Mouse (Mus musculus) stomach, embryonic 15.5 days (tissue): Measurements from ENCODE around the gene Adcy3. TPM values are rescaled to one million over a fixed set of nuclear protein-coding genes. Genes with fewer than 3 reads are reported as not detected.
A peak's percentile ranks its signal among the peaks of the same experiment; 100 is the strongest.

Experiments
- ATAC-seq: fragments of 200-750 bp; cut with Nextera tagmentation; 2 replicates; pipeline ENCODE4 v1.8.0; 2017; ENCODE audit warnings: low read depth, moderate number of reproducible peaks, moderate TSS enrichment; ENCODE audit not compliant: insufficient read depth, low FRiP score
- H3K27ac ChIP-seq: fragments of 300-500 bp; sonication (generic); 2 replicates; pipeline ENCODE4 v1.5.1; 2015; ENCODE audit warnings: mild to moderate bottlenecking, inconsistent platforms
- H3K27me3 ChIP-seq: fragments of 300-500 bp; sonication (generic); replicated peaks from 2 replicates; pipeline ENCODE4 v1.6.1; 2015; ENCODE audit warnings: inconsistent platforms
- H3K36me3 ChIP-seq: fragments of 300-500 bp; sonication (generic); 2 replicates; pipeline ENCODE4 v1.6.1; 2015; ENCODE audit warnings: inconsistent platforms
- H3K4me1 ChIP-seq: fragments of 300-500 bp; sonication (generic); 2 replicates; pipeline ENCODE4 v1.6.1; 2015; ENCODE audit warnings: inconsistent platforms
- H3K4me2 ChIP-seq: fragments of 300-500 bp; sonication (generic); 2 replicates; pipeline ENCODE4 v1.6.1; 2015; ENCODE audit warnings: mild to moderate bottlenecking, inconsistent platforms
- H3K4me3 ChIP-seq: fragments of 300-500 bp; sonication (generic); replicated peaks from 2 replicates; pipeline ENCODE4 v1.5.1; 2015; ENCODE audit warnings: inconsistent platforms
- H3K9ac ChIP-seq: fragments of 300-500 bp; sonication (generic); 2 replicates; pipeline ENCODE4 v1.6.1; 2015; ENCODE audit warnings: inconsistent platforms
- H3K9me3 ChIP-seq: fragments of 300-500 bp; sonication (generic); 2 replicates; pipeline ENCODE4 v1.6.1; 2016; ENCODE audit warnings: inconsistent platforms
- WGBS: fragments of 180-500 bp; shearing (Covaris S2); methylation state at CpG from one replicate; pipeline ENCODE4 v1.1.7; 2015; 5-methylcytosine and 5-hydroxymethylcytosine counted together
- polyA plus RNA-seq: library from polyadenylated mRNA; unstranded; fragments of >200 nt; fragmentation: Nextera tagmentation; extraction: Ambion mirVana; gene quantifications from 2 replicates; pipeline ENCODE4 v1.2.1, GENCODE M21; 2015

Gene Adcy3
- polyA plus RNA-seq, 1 experiment from 2014 or later = 9.2 TPM

- WGBS = 37% methylated on average over 14 of the region's 14 CpGs
- Histone ChIP-seq H3K36me3 (no peaks in the 10 kb centered on the region), H3K4me1 (peaks cover 19% of the 10 kb centered on the region), H3K4me2 (no peak overlapping the region), H3K4me3 (no peak overlapping the region), H3K27me3 (no peaks in the 10 kb centered on the region), H3K9me3 (no peaks in the 10 kb centered on the region), H3K27ac (peak overlapping the region; percentile 58; the same call in 1 of the 2 replicates), H3K9ac (no peak overlapping the region)
- ATAC-seq = peak; percentile 51; the same call in 1 of the 2 replicates
Measured at GRCm38 (mm10) chr12:4188171-4189059, 55.5 kb downstream of the Adcy3 start.

- H3K4me3 ChIP-seq = no peak overlapping the region
- H3K9me3 ChIP-seq = no peaks in the 10 kb centered on the region
- H3K4me1 ChIP-seq = peaks cover 23% of the 10 kb centered on the region
- WGBS = 46% methylated on average over 5 of the region's 5 CpGs
- no peak for ATAC-seq
- H3K9ac ChIP-seq = no peak overlapping the region
- H3K27ac ChIP-seq = no peak overlapping the region
- H3K36me3 ChIP-seq = no peaks in the 10 kb centered on the region
- no peak overlapping the region for H3K4me2 ChIP-seq
- H3K27me3 ChIP-seq = no peaks in the 10 kb centered on the region
Measured at GRCm38 (mm10) chr12:4189060-4189447, 56.2 kb downstream of the Adcy3 start.

- H3K27me3 ChIP-seq = no peaks in the 10 kb centered on the region
- no peaks in the 10 kb centered on the region for H3K9me3 ChIP-seq
- no peak for ATAC-seq
- no peak overlapping the region for H3K9ac ChIP-seq
- H3K4me3 ChIP-seq = no peak overlapping the region
- 56% methylated on average over 6 of the region's 6 CpGs for WGBS
- H3K27ac ChIP-seq = no peak overlapping the region
- 0 out of 2 replicates have a peak, but pooled peaks cover 3% of the 10 kb centered on the region for H3K36me3 ChIP-seq
- H3K4me1 ChIP-seq = peaks cover 23% of the 10 kb centered on the region
- no peak overlapping the region for H3K4me2 ChIP-seq
Measured at GRCm38 (mm10) chr12:4192514-4192913, 59.6 kb downstream of the Adcy3 start.

- Histone ChIP-seq H3K27ac (no peak overlapping the region), H3K9me3 (no peaks in the 10 kb centered on the region), H3K27me3 (no peaks in the 10 kb centered on the region), H3K4me2 (no peak overlapping the region), H3K4me3 (no peak overlapping the region), H3K36me3 (0 out of 2 replicates have a peak, but pooled peaks cover 3% of the 10 kb centered on the region), H3K4me1 (peaks cover 21% of the 10 kb centered on the region), H3K9ac (no peak overlapping the region)
- ATAC-seq = peak; percentile 42; the same call in 1 of the 2 replicates
- WGBS = 34% methylated on average over 10 of the region's 10 CpGs
Measured at GRCm38 (mm10) chr12:4193025-4193740, 60.3 kb downstream of the Adcy3 start.

GRCm38 (mm10) chr12:4194643-4195042 is 61.7 kb downstream of the Adcy3 start:
- no peaks in the 10 kb centered on the region for H3K9me3 ChIP-seq
- H3K9ac ChIP-seq = no peak overlapping the region
- H3K36me3 ChIP-seq = 0 out of 2 replicates have a peak, but pooled peaks cover 3% of the 10 kb centered on the region
- peaks cover 15% of the 10 kb centered on the region for H3K4me1 ChIP-seq
- WGBS = 91% methylated on average over 14 of the region's 14 CpGs
- ATAC-seq = no peak
- H3K27ac ChIP-seq = no peak overlapping the region
- no peaks in the 10 kb centered on the region for H3K27me3 ChIP-seq
- H3K4me2 ChIP-seq = no peak overlapping the region
- no peak overlapping the region for H3K4me3 ChIP-seq

- no peak for ATAC-seq
- Histone ChIP-seq H3K27me3 (no peaks in the 10 kb centered on the region), H3K9me3 (no peaks in the 10 kb centered on the region), H3K4me1 (peaks cover under 1% of the 10 kb centered on the region; the same call in 1 of the 2 replicates), H3K4me2 (no peak overlapping the region), H3K36me3 (0 out of 2 replicates have a peak, but pooled peaks cover 3% of the 10 kb centered on the region), H3K27ac (no peak overlapping the region), H3K4me3 (no peak overlapping the region), H3K9ac (no peak overlapping the region)
- 78% methylated on average over 4 of the region's 4 CpGs for whole genome bisulfite sequencing
Measured at GRCm38 (mm10) chr12:4198702-4199101, 65.8 kb downstream of the Adcy3 start.

- Histone ChIP-seq H3K9me3 (no peaks in the 10 kb centered on the region), H3K4me1 (no peaks in the 10 kb centered on the region), H3K27ac (no peak overlapping the region), H3K9ac (no peak overlapping the region), H3K4me3 (no peak overlapping the region), H3K27me3 (no peaks in the 10 kb centered on the region), H3K36me3 (0 out of 2 replicates have a peak, but pooled peaks cover 3% of the 10 kb centered on the region), H3K4me2 (no peak overlapping the region)
- ATAC-seq = no peak
- WGBS = 92% methylated on average over 11 of the region's 11 CpGs
Measured at GRCm38 (mm10) chr12:4199271-4199670, 66.4 kb downstream of the Adcy3 start.

GRCm38 (mm10) chr12:4201454-4202200 is 68.7 kb downstream of the Adcy3 start:
- no peak overlapping the region for H3K4me3 ChIP-seq
- H3K27me3 ChIP-seq = no peaks in the 10 kb centered on the region
- no peak overlapping the region for H3K9ac ChIP-seq
- H3K9me3 ChIP-seq = no peaks in the 10 kb centered on the region
- peaks cover 4% of the 10 kb centered on the region; the same call in 1 of the 2 replicates for H3K36me3 ChIP-seq
- no peak overlapping the region for H3K4me2 ChIP-seq
- H3K27ac ChIP-seq = no peak overlapping the region
- WGBS = 89% methylated on average over 13 of the region's 13 CpGs
- H3K4me1 ChIP-seq = no peaks in the 10 kb centered on the region
- no peak for ATAC-seq

GRCm38 (mm10) chr12:4202206-4202605 is 69.3 kb downstream of the Adcy3 start:
- ATAC-seq = no peak
- no peaks in the 10 kb centered on the region for H3K4me1 ChIP-seq
- 83% methylated on average over 4 of the region's 4 CpGs for WGBS
- H3K9me3 ChIP-seq = no peaks in the 10 kb centered on the region
- no peak overlapping the region for H3K4me3 ChIP-seq
- H3K36me3 ChIP-seq = peaks cover 8% of the 10 kb centered on the region; the same call in 1 of the 2 replicates
- H3K27me3 ChIP-seq = no peaks in the 10 kb centered on the region
- H3K4me2 ChIP-seq = no peak overlapping the region
- no peak overlapping the region for H3K9ac ChIP-seq
- H3K27ac ChIP-seq = no peak overlapping the region

- Histone ChIP-seq H3K27me3 (no peaks in the 10 kb centered on the region), H3K36me3 (peaks cover 22% of the 10 kb centered on the region; the same call in 1 of the 2 replicates), H3K4me2 (no peak overlapping the region), H3K4me1 (no peaks in the 10 kb centered on the region), H3K9me3 (no peaks in the 10 kb centered on the region), H3K9ac (no peak overlapping the region), H3K4me3 (no peak overlapping the region), H3K27ac (no peak overlapping the region)
- no peak for ATAC-seq
- WGBS = 91% methylated on average over 11 of the region's 11 CpGs
Measured at GRCm38 (mm10) chr12:4206106-4206505, 73.2 kb downstream of the Adcy3 start.

- no peaks in the 10 kb centered on the region for H3K27me3 ChIP-seq
- WGBS = 79% methylated on average over 15 of the region's 15 CpGs
- H3K27ac ChIP-seq = no peak overlapping the region
- H3K9ac ChIP-seq = no peak overlapping the region
- no peak overlapping the region for H3K4me3 ChIP-seq
- H3K4me2 ChIP-seq = no peak overlapping the region
- ATAC-seq = no peak
- peaks cover 25% of the 10 kb centered on the region; the same call in 1 of the 2 replicates for H3K36me3 ChIP-seq
- no peaks in the 10 kb centered on the region for H3K4me1 ChIP-seq
- H3K9me3 ChIP-seq = no peaks in the 10 kb centered on the region
Measured at GRCm38 (mm10) chr12:4208405-4209133, 75.7 kb downstream of the Adcy3 start.
